Mouse (Mus musculus) liver, embryonic 14.5 days (tissue): ENCODE results near the gene Apoa1. TPM values are rescaled to one million over a fixed set of nuclear protein-coding genes. Genes with fewer than 3 reads are reported as not detected.

Experiments
- ATAC-seq: fragments of 200-750 bp; cut with Nextera tagmentation; 2 replicates; pipeline ENCODE4 v1.8.0; 2017; ENCODE audit warnings: moderate number of reproducible peaks, mild to moderate bottlenecking, moderate library complexity; ENCODE audit not compliant: insufficient read depth
- DNase-seq, 3 experiments: peaks; one replicate each; pipeline ENCODE4 v3.0.0-alpha.2; 2012 to 2013; ENCODE audit warnings: low read depth in 3 of 3, low spot score in 3 of 3
- H3K27ac ChIP-seq: fragments of 300-500 bp; sonication (generic); 2 replicates; pipeline ENCODE4 v1.5.1; 2014; ENCODE audit warnings: moderate library complexity, mild to moderate bottlenecking, control low read depth, inconsistent platforms
- H3K27me3 ChIP-seq: fragments of 300-500 bp; sonication (generic); 2 replicates; pipeline ENCODE4 v1.6.1; 2014; ENCODE audit warnings: mild to moderate bottlenecking, low read length, moderate library complexity; ENCODE audit not compliant: control insufficient read depth, insufficient read depth
- H3K36me3 ChIP-seq: fragments of 300-500 bp; sonication (generic); replicated peaks from 2 replicates; pipeline ENCODE4 v1.6.1; 2014; ENCODE audit warnings: low read depth; ENCODE audit not compliant: control insufficient read depth, insufficient read depth
- H3K4me1 ChIP-seq, 2 experiments: fragments of 200-500 bp in 1 of 2; fragments of 300-500 bp in 1 of 2; sonication (generic) in 1 of 2; replicated peaks; 2 replicates each; pipeline ENCODE4 v1.6.1; 2012 to 2014; ENCODE audit warnings: antibody characterized with exemption in 1 of 2, inconsistent platforms in 1 of 2, low read length in 1 of 2; ENCODE audit not compliant: control insufficient read depth in 2 of 2, insufficient read depth in 2 of 2
- H3K4me2 ChIP-seq: fragments of 300-500 bp; sonication (generic); 2 replicates; pipeline ENCODE4 v1.6.1; 2014; ENCODE audit warnings: low read depth, mild to moderate bottlenecking, control low read depth, moderate library complexity
- H3K4me3 ChIP-seq, 2 experiments: fragments of 200-500 bp in 1 of 2; fragments of 300-500 bp in 1 of 2; sonication (generic) in 1 of 2; 2 replicates each; pipeline ENCODE4 v1.5.1; 2012 to 2014; ENCODE audit warnings: low read depth in 2 of 2, low read length in 2 of 2, mild to moderate bottlenecking in 2 of 2, control low read depth in 1 of 2, inconsistent platforms in 1 of 2, moderate library complexity in 1 of 2; ENCODE audit not compliant: insufficient read depth in 1 of 2
- H3K9ac ChIP-seq: fragments of 300-500 bp; sonication (generic); replicated peaks from 2 replicates; pipeline ENCODE4 v1.6.1; 2014; ENCODE audit warnings: mild to moderate bottlenecking, control low read depth, moderate library complexity
- H3K9me3 ChIP-seq: fragments of 300-500 bp; sonication (generic); 2 replicates; pipeline ENCODE4 v1.6.1; 2016; ENCODE audit warnings: low read length, mixed read lengths; ENCODE audit not compliant: control insufficient read depth
- CTCF ChIP-seq: IDR thresholded peaks from 2 replicates; pipeline ENCODE4 v1.5.1; 2016; ENCODE audit warnings: antibody characterized with exemption, low read depth, control low read depth
- EP300 ChIP-seq: IDR thresholded peaks from 2 replicates; pipeline ENCODE4 v1.6.1; 2016; ENCODE audit warnings: antibody characterized with exemption, low read depth
- WGBS: fragments of 180-500 bp; shearing (Covaris S2); extraction: QIAGEN DNeasy Blood & Tissue Kit; methylation state at CpG from one replicate; pipeline ENCODE4 v1.1.7; 2014; ENCODE audit not compliant: insufficient replicate concordance; 5-methylcytosine and 5-hydroxymethylcytosine counted together
- polyA plus RNA-seq, 2 experiments: library from polyadenylated mRNA; depleted of rRNA in 1 of 2; stranded (reverse) in 1 of 2; unstranded in 1 of 2; fragments of >200 nt; fragmentation: Nextera tagmentation in 1 of 2; extraction: Ambion mirVana in 1 of 2; gene quantifications; 2 replicates each; pipeline versions ENCODE4 v1.2.1 to v1.2.3; 2012 to 2014

Gene Apoa1
- polyA plus RNA-seq, 2 experiments = 1,404 to 3,278 TPM

- no peak overlapping the region for H3K9ac ChIP-seq
- no peak overlapping the region for H3K4me3 ChIP-seq
- DNase-seq (no peak), ATAC-seq (no peak)
- H3K27ac ChIP-seq = no peak overlapping the region
- no peaks in the 10 kb centered on the region for H3K36me3 ChIP-seq
- TF ChIP-seq CTCF (no peak), EP300 (no peak)
- no peaks in the 10 kb centered on the region for H3K9me3 ChIP-seq
- peaks cover 0 to 20% of the 10 kb centered on the region in 2 experiments; a peak in 2 of 4 replicates for H3K4me1 ChIP-seq
- no peaks in the 10 kb centered on the region for H3K27me3 ChIP-seq
- H3K4me2 ChIP-seq = no peak overlapping the region
- WGBS = 49% methylated on average over 2 of the region's 2 CpGs
Observed at GRCm38 (mm10) chr9:46199609-46200008, 28.8 kb upstream of the Apoa1 start.

- Histone ChIP-seq H3K9ac (no peak overlapping the region), H3K27me3 (no peaks in the 10 kb centered on the region), H3K9me3 (no peaks in the 10 kb centered on the region), H3K4me1 (peaks cover 8 to 28% of the 10 kb centered on the region in 2 experiments; a peak in 3 of 4 replicates), H3K36me3 (no peaks in the 10 kb centered on the region; the same call in 1 of the 2 replicates), H3K27ac (peak overlapping the region; percentile 32; the same call in 1 of the 2 replicates), H3K4me2 (no peak overlapping the region), H3K4me3 (no peak overlapping the region)
- TF ChIP-seq CTCF = no peak
- TF ChIP-seq EP300 = peak; percentile 78
- DNase-seq = no peak
- ATAC-seq = peak; percentile 84
- 11% methylated on average over 10 of the region's 10 CpGs for WGBS
Observed at GRCm38 (mm10) chr9:46206834-46207500, 21.4 kb upstream of the Apoa1 start.

GRCm38 (mm10) chr9:46207501-46207869, 20.9 kb upstream of the Apoa1 start:
- H3K4me1 ChIP-seq = peaks cover 8 to 23% of the 10 kb centered on the region in 2 experiments; a peak in 3 of 4 replicates
- 72% methylated on average over 6 of the region's 6 CpGs for WGBS
- no peak overlapping the region for H3K9ac ChIP-seq
- DNase-seq (no peak), ATAC-seq (peak; percentile 6; the same call in 1 of the 2 replicates)
- no peak overlapping the region for H3K4me3 ChIP-seq
- H3K4me2 ChIP-seq = no peak overlapping the region
- no peaks in the 10 kb centered on the region for H3K27me3 ChIP-seq
- TF ChIP-seq CTCF (no peak), EP300 (no peak)
- no peak overlapping the region for H3K27ac ChIP-seq
- no peaks in the 10 kb centered on the region for H3K9me3 ChIP-seq
- no peaks in the 10 kb centered on the region; the same call in 1 of the 2 replicates for H3K36me3 ChIP-seq

- Histone ChIP-seq H3K9me3 (no peaks in the 10 kb centered on the region), H3K4me3 (no peak overlapping the region), H3K36me3 (no peaks in the 10 kb centered on the region; the same call in 1 of the 2 replicates), H3K9ac (no peak overlapping the region), H3K27ac (no peak overlapping the region), H3K4me2 (no peak overlapping the region), H3K27me3 (no peaks in the 10 kb centered on the region), H3K4me1 (peaks cover 8 to 17% of the 10 kb centered on the region in 2 experiments; a peak in 3 of 4 replicates)
- TF ChIP-seq EP300 (no peak), CTCF (no peak)
- WGBS = 73% methylated on average over 13 of the region's 13 CpGs
- DNase-seq (no peak), ATAC-seq (no peak)
Observed at GRCm38 (mm10) chr9:46208401-46208974, 19.9 kb upstream of the Apoa1 start.

- no peaks in the 10 kb centered on the region; the same call in 1 of the 2 replicates for H3K36me3 ChIP-seq
- no peaks in the 10 kb centered on the region for H3K27me3 ChIP-seq
- 77% methylated on average over 12 of the region's 12 CpGs for WGBS
- TF ChIP-seq CTCF (no peak), EP300 (no peak)
- H3K9me3 ChIP-seq = no peaks in the 10 kb centered on the region
- ATAC-seq (no peak), DNase-seq (no peak)
- no peak overlapping the region for H3K4me3 ChIP-seq
- peaks cover 16 to 29% of the 10 kb centered on the region in 2 experiments for H3K4me1 ChIP-seq
- no peak overlapping the region for H3K27ac ChIP-seq
- no peak overlapping the region for H3K4me2 ChIP-seq
- no peak overlapping the region for H3K9ac ChIP-seq
Observed at GRCm38 (mm10) chr9:46210473-46210872, 17.9 kb upstream of the Apoa1 start.
